Mouse (Mus musculus) heart, postnatal 0 days (tissue): ENCODE measurements around the gene Hlcs.

Experiments used
- CTCF ChIP-seq: IDR thresholded peaks from 2 replicates; pipeline ENCODE4 v1.5.1; 2016; ENCODE audit warnings: antibody characterized with exemption, control low read depth, low read depth
- EP300 ChIP-seq: IDR thresholded peaks from 2 replicates; pipeline ENCODE4 v1.6.1; 2016; ENCODE audit warnings: antibody characterized with exemption, low read depth

DNA sequence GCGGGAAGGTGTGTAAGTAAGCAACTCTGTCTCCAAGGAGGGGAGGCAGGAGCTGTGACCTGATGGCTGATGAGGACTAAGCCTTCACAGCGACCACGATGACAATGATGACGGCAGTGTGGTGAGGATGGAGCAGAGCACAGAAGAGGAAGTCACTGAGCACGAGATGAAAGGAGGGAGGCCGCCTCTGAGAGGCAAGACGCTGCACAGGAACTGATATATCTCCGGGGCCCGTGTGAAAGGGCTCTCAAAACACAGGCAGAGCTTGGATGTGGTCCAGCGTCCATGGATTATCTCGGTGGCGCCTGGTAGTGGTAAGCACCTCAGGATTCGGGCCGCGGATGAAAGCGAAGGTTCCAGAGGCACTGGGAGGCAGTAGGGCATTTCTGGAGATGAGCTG lies 127.9 kb downstream of the Hlcs start:
- TF ChIP-seq CTCF = no peak
- no peak for TF ChIP-seq EP300
